Mouse (Mus musculus): Measurements from ENCODE around the gene Creb5. TPM values are rescaled to one million over a fixed set of nuclear protein-coding genes. Genes with fewer than 3 reads are reported as not detected.

The Creb5 gene
- total RNA-seq, 1 experiment: 1.1 TPM

DNA sequence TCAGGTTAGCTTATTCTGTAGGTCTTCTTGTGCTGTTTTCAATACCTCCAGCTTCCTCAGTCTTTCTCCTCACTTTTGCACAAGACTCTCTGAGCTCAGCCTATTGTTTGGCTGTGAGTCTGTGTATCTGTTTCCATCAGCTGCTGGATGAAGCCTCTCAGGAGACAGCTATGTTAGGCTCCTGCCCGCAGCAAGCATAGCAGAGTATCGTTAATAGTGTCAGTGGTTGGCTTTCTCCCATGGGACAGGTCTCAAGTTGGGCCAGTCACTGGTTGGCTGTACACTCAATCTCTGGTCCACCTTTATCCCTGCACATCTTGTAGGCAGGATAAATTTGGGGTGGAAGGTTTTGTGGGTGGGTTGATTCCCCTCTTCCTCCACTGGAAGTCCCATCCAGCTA lies 226.3 kb downstream of the Creb5 start:
- TF ChIP-seq MAFK (IDR thresholded peaks at IDR 0.05; ENCODE audit: insufficient read depth, low read depth, low read length) (no peak), HCFC1 (IDR thresholded peaks at IDR 0.05; ENCODE audit: borderline replicate concordance, insufficient read depth, low read length) (no peak), ZNF384 (IDR thresholded peaks at IDR 0.05; ENCODE audit: low read depth, low read length) (no peak), CHD2 (IDR thresholded peaks at IDR 0.05; ENCODE audit: low read depth, low read length) (no peak), ZC3H11A (IDR thresholded peaks at IDR 0.05; ENCODE audit: borderline replicate concordance, low read depth, low read length) (no peak)
- no peak for DNase-seq (ENCODE audit: low read depth, low spot score)
- Histone ChIP-seq H3K36me3 (ENCODE audit: control insufficient read depth, insufficient read depth, low read length, poor library complexity, severe bottlenecking) (no peaks in the 10 kb centered on the region), H3K9ac (ENCODE audit: insufficient read depth, low read depth, low read length, poor library complexity, severe bottlenecking) (no peak overlapping the region), H3K9me3 (ENCODE audit: control insufficient read depth, insufficient read depth, low read depth, low read length) (no peaks in the 10 kb centered on the region), H3K27ac (ENCODE audit: insufficient read depth, low read depth, low read length, poor library complexity, severe bottlenecking) (no peak overlapping the region), H3K4me3 (ENCODE audit: insufficient read depth in 1 of 2, low read depth in 1 of 2, low read length in 2 of 2, poor library complexity in 1 of 2, severe bottlenecking in 1 of 2) (no peak overlapping the region), H3K4me1 (ENCODE audit: control insufficient read depth in 2 of 2, insufficient read depth in 2 of 2, low read length in 2 of 2, poor library complexity in 1 of 2) (no peaks in the 10 kb centered on the region)
- in situ Hi-C loops (cut with MboI; ENCODE audit: low sequenced_read_pairs in 2 of 2, unreplicated experiment in 2 of 2): no loop called here

- H3K4me1 ChIP-seq (ENCODE audit: control insufficient read depth in 2 of 2, insufficient read depth in 2 of 2, low read length in 2 of 2, poor library complexity in 1 of 2): no peaks in the 10 kb centered on the region
- no peaks in the 10 kb centered on the region for H3K9me3 ChIP-seq (ENCODE audit: control insufficient read depth, insufficient read depth, low read depth, low read length)
- H3K9ac ChIP-seq (ENCODE audit: insufficient read depth, low read depth, low read length, poor library complexity, severe bottlenecking): no peak overlapping the region
- no peak for DNase-seq (ENCODE audit: low read depth, low spot score)
- TF ChIP-seq MAFK (IDR thresholded peaks at IDR 0.05; ENCODE audit: insufficient read depth, low read depth, low read length) (no peak), ZNF384 (IDR thresholded peaks at IDR 0.05; ENCODE audit: low read depth, low read length) (no peak), HCFC1 (IDR thresholded peaks at IDR 0.05; ENCODE audit: borderline replicate concordance, insufficient read depth, low read length) (no peak), CHD2 (IDR thresholded peaks at IDR 0.05; ENCODE audit: low read depth, low read length) (no peak), ZC3H11A (IDR thresholded peaks at IDR 0.05; ENCODE audit: borderline replicate concordance, low read depth, low read length) (no peak)
- no peaks in the 10 kb centered on the region for H3K36me3 ChIP-seq (ENCODE audit: control insufficient read depth, insufficient read depth, low read length, poor library complexity, severe bottlenecking)
- in situ Hi-C loops (cut with MboI; ENCODE audit: low sequenced_read_pairs in 2 of 2, unreplicated experiment in 2 of 2): no loop called here
- no peak overlapping the region for H3K4me3 ChIP-seq (ENCODE audit: insufficient read depth in 1 of 2, low read depth in 1 of 2, low read length in 2 of 2, poor library complexity in 1 of 2, severe bottlenecking in 1 of 2)
- no peak overlapping the region for H3K27ac ChIP-seq (ENCODE audit: insufficient read depth, low read depth, low read length, poor library complexity, severe bottlenecking)
Measured at GRCm38 (mm10) chr6:53514862-53515261, 227.8 kb downstream of the Creb5 start.

DNA sequence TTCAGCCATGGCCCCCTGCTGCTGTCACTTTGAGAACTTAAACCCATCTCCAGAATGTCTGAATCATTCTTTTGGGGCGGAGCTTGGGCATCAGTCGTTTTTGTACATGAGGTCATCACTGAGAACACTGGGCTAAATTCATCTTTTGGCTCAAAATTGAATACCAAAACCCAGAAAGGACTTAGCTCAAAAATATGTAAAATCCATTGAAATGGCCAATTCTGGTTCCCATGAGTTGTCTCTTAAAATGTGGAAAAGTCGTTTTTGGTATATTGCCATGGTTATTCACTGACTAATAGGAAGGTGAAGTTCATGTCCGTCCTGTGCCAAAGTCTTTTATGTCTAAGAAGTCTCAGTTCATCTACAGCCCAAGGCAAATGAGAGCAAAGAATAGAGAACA lies 228.5 kb downstream of the Creb5 start:
- Histone ChIP-seq H3K27ac (ENCODE audit: insufficient read depth, low read depth, low read length, poor library complexity, severe bottlenecking) (no peak overlapping the region), H3K4me3 (ENCODE audit: insufficient read depth in 1 of 2, low read depth in 1 of 2, low read length in 2 of 2, poor library complexity in 1 of 2, severe bottlenecking in 1 of 2) (no peak overlapping the region), H3K4me1 (ENCODE audit: control insufficient read depth in 2 of 2, insufficient read depth in 2 of 2, low read length in 2 of 2, poor library complexity in 1 of 2) (no peaks in the 10 kb centered on the region), H3K36me3 (ENCODE audit: control insufficient read depth, insufficient read depth, low read length, poor library complexity, severe bottlenecking) (no peaks in the 10 kb centered on the region), H3K9me3 (ENCODE audit: control insufficient read depth, insufficient read depth, low read depth, low read length) (no peaks in the 10 kb centered on the region), H3K9ac (ENCODE audit: insufficient read depth, low read depth, low read length, poor library complexity, severe bottlenecking) (no peak overlapping the region)
- TF ChIP-seq CHD2 (IDR thresholded peaks at IDR 0.05; ENCODE audit: low read depth, low read length) (no peak), ZNF384 (IDR thresholded peaks at IDR 0.05; ENCODE audit: low read depth, low read length) (no peak), ZC3H11A (IDR thresholded peaks at IDR 0.05; ENCODE audit: borderline replicate concordance, low read depth, low read length) (no peak), MAFK (IDR thresholded peaks at IDR 0.05; ENCODE audit: insufficient read depth, low read depth, low read length) (no peak), HCFC1 (IDR thresholded peaks at IDR 0.05; ENCODE audit: borderline replicate concordance, insufficient read depth, low read length) (no peak)
- no peak for DNase-seq (ENCODE audit: low read depth, low spot score)
- in situ Hi-C loops (cut with MboI; ENCODE audit: low sequenced_read_pairs in 2 of 2, unreplicated experiment in 2 of 2): no loop called here

GRCm38 (mm10) chr6:53517371-53517945 lies 230.4 kb downstream of the Creb5 start:
- in situ Hi-C loops (cut with MboI; ENCODE audit: low sequenced_read_pairs in 2 of 2, unreplicated experiment in 2 of 2): no loop called here
- H3K4me3 ChIP-seq (ENCODE audit: insufficient read depth in 1 of 2, low read depth in 1 of 2, low read length in 2 of 2, poor library complexity in 1 of 2, severe bottlenecking in 1 of 2): no peak overlapping the region
- no peaks in the 10 kb centered on the region for H3K4me1 ChIP-seq (ENCODE audit: control insufficient read depth in 2 of 2, insufficient read depth in 2 of 2, low read length in 2 of 2, poor library complexity in 1 of 2)
- peak; percentile 17 for DNase-seq (ENCODE audit: low read depth, low spot score)
- H3K36me3 ChIP-seq (ENCODE audit: control insufficient read depth, insufficient read depth, low read length, poor library complexity, severe bottlenecking): no peaks in the 10 kb centered on the region
- H3K9ac ChIP-seq (ENCODE audit: insufficient read depth, low read depth, low read length, poor library complexity, severe bottlenecking): no peak overlapping the region
- TF ChIP-seq ZNF384 (IDR thresholded peaks at IDR 0.05; ENCODE audit: low read depth, low read length) (no peak), ZC3H11A (IDR thresholded peaks at IDR 0.05; ENCODE audit: borderline replicate concordance, low read depth, low read length) (no peak), CHD2 (IDR thresholded peaks at IDR 0.05; ENCODE audit: low read depth, low read length) (no peak), MAFK (IDR thresholded peaks at IDR 0.05; ENCODE audit: insufficient read depth, low read depth, low read length) (no peak), HCFC1 (IDR thresholded peaks at IDR 0.05; ENCODE audit: borderline replicate concordance, insufficient read depth, low read length) (no peak)
- no peak overlapping the region for H3K27ac ChIP-seq (ENCODE audit: insufficient read depth, low read depth, low read length, poor library complexity, severe bottlenecking)
- H3K9me3 ChIP-seq (ENCODE audit: control insufficient read depth, insufficient read depth, low read depth, low read length): no peaks in the 10 kb centered on the region
